Mouse (Mus musculus) hindbrain, embryonic 10.5 days (tissue): Measurements from ENCODE around the gene Sertad4. TPM values are rescaled to one million over a fixed set of nuclear protein-coding genes. Genes with fewer than 3 reads are reported as not detected.

ENCODE experiments used
- DNase-seq: peaks from one replicate; pipeline ENCODE4 v3.0.0-alpha.2; 2017; ENCODE audit warnings: low spot score
- H3K27ac ChIP-seq: fragments of 300-500 bp; sonication (generic); 2 replicates; pipeline ENCODE4 v1.5.1; 2016; ENCODE audit warnings: mild to moderate bottlenecking, moderate library complexity
- H3K27me3 ChIP-seq: fragments of 300-500 bp; sonication (generic); 2 replicates; pipeline ENCODE4 v1.6.1; 2016; ENCODE audit warnings: mild to moderate bottlenecking; ENCODE audit not compliant: poor library complexity, insufficient read depth, severe bottlenecking
- H3K36me3 ChIP-seq: fragments of 300-500 bp; sonication (generic); 2 replicates; pipeline ENCODE4 v1.6.1; 2016; ENCODE audit warnings: mild to moderate bottlenecking, moderate library complexity
- H3K4me1 ChIP-seq: fragments of 300-500 bp; sonication (generic); replicated peaks from 2 replicates; pipeline ENCODE4 v1.6.1; 2016; ENCODE audit warnings: mild to moderate bottlenecking
- H3K4me3 ChIP-seq: fragments of 300-500 bp; sonication (generic); 2 replicates; pipeline ENCODE4 v1.5.1; 2016; ENCODE audit warnings: mild to moderate bottlenecking, moderate library complexity
- H3K9me3 ChIP-seq: fragments of 300-500 bp; sonication (generic); 2 replicates; pipeline ENCODE4 v1.6.1; 2016; ENCODE audit warnings: mild to moderate bottlenecking, moderate library complexity
- WGBS: fragments of 180-500 bp; shearing (Covaris S2); methylation state at CpG from one replicate; pipeline ENCODE4 v1.1.7; 2016; 5-methylcytosine and 5-hydroxymethylcytosine counted together
- polyA plus RNA-seq: library from polyadenylated mRNA; unstranded; fragments of >200 nt; fragmentation: Nextera tagmentation; extraction: Ambion mirVana; gene quantifications from 2 replicates; pipeline ENCODE4 v1.2.1, GENCODE M21; 2016

The Sertad4 gene
- polyA plus RNA-seq, 1 experiment from 2014 or later: 15.5 TPM

- Histone ChIP-seq H3K9me3 (0 out of 2 replicates have a peak, but pooled peaks cover 3% of the 10 kb centered on the region), H3K27ac (no peak overlapping the region), H3K27me3 (peaks cover 87% of the 10 kb centered on the region), H3K4me3 (no peak overlapping the region), H3K4me1 (peaks cover 51% of the 10 kb centered on the region), H3K36me3 (peaks cover 27% of the 10 kb centered on the region)
- 18% methylated on average over 3 of the region's 3 CpGs for WGBS
- peak; percentile 81 for DNase-seq
Measured at GRCm38 (mm10) chr1:192847254-192847653, 8.3 kb downstream of the Sertad4 start.

GRCm38 (mm10) chr1:192841094-192841813 is 14.3 kb downstream of the Sertad4 start:
- H3K36me3 ChIP-seq: no peaks in the 10 kb centered on the region
- peaks cover 86% of the 10 kb centered on the region for H3K27me3 ChIP-seq
- no peak for DNase-seq
- H3K4me1 ChIP-seq: peaks cover 15% of the 10 kb centered on the region
- H3K9me3 ChIP-seq: no peaks in the 10 kb centered on the region
- no peak overlapping the region for H3K4me3 ChIP-seq
- WGBS: 86% methylated on average over 9 of the region's 9 CpGs
- H3K27ac ChIP-seq: no peak overlapping the region

GRCm38 (mm10) chr1:192840655-192841054 is 14.9 kb downstream of the Sertad4 start:
- WGBS: 83% methylated on average over 2 of the region's 2 CpGs
- H3K4me1 ChIP-seq: peaks cover 15% of the 10 kb centered on the region
- no peak overlapping the region for H3K27ac ChIP-seq
- no peaks in the 10 kb centered on the region for H3K36me3 ChIP-seq
- H3K4me3 ChIP-seq: no peak overlapping the region
- DNase-seq: no peak
- H3K27me3 ChIP-seq: peaks cover 86% of the 10 kb centered on the region
- H3K9me3 ChIP-seq: no peaks in the 10 kb centered on the region

GRCm38 (mm10) chr1:192835211-192835681 is 20.3 kb downstream of the Sertad4 start:
- Histone ChIP-seq H3K4me1 (peaks cover 52% of the 10 kb centered on the region), H3K9me3 (no peaks in the 10 kb centered on the region), H3K27me3 (peaks cover 97% of the 10 kb centered on the region), H3K27ac (peak overlapping the region; percentile 92), H3K4me3 (peak overlapping the region; percentile 58), H3K36me3 (no peaks in the 10 kb centered on the region)
- DNase-seq: peak; percentile 73
- WGBS: 1% methylated on average over 18 of the region's 18 CpGs

GRCm38 (mm10) chr1:192834361-192835210 is 21.0 kb downstream of the Sertad4 start:
- Histone ChIP-seq H3K27me3 (peaks cover 94% of the 10 kb centered on the region), H3K4me3 (peak overlapping the region; percentile 58), H3K27ac (peak overlapping the region; percentile 92), H3K4me1 (peaks cover 59% of the 10 kb centered on the region), H3K36me3 (no peaks in the 10 kb centered on the region), H3K9me3 (no peaks in the 10 kb centered on the region)
- under 1% methylated on average over 63 of the region's 63 CpGs for WGBS
- peak; percentile 88 for DNase-seq

- H3K36me3 ChIP-seq: no peaks in the 10 kb centered on the region
- peak overlapping the region; percentile 92 for H3K27ac ChIP-seq
- no peaks in the 10 kb centered on the region for H3K9me3 ChIP-seq
- DNase-seq: peak; percentile 53
- H3K4me1 ChIP-seq: peaks cover 69% of the 10 kb centered on the region
- WGBS: 4% methylated on average over 26 of the region's 26 CpGs
- peaks cover 96% of the 10 kb centered on the region for H3K27me3 ChIP-seq
- peak overlapping the region; percentile 26 for H3K4me3 ChIP-seq
Measured at GRCm38 (mm10) chr1:192833586-192833985, 22.0 kb downstream of the Sertad4 start.

GRCm38 (mm10) chr1:192833097-192833496 is 22.5 kb downstream of the Sertad4 start:
- DNase-seq: no peak
- Histone ChIP-seq H3K27ac (peak overlapping the region; percentile 92; the same call in 1 of the 2 replicates), H3K4me1 (peaks cover 71% of the 10 kb centered on the region), H3K36me3 (no peaks in the 10 kb centered on the region), H3K4me3 (no peak overlapping the region), H3K27me3 (peaks cover 96% of the 10 kb centered on the region), H3K9me3 (no peaks in the 10 kb centered on the region)
- WGBS: 29% methylated on average over 4 of the region's 4 CpGs

GRCm38 (mm10) chr1:192832338-192832737 is 23.2 kb downstream of the Sertad4 start:
- peaks cover 91% of the 10 kb centered on the region for H3K27me3 ChIP-seq
- no peak for DNase-seq
- peaks cover 71% of the 10 kb centered on the region for H3K4me1 ChIP-seq
- no peak overlapping the region for H3K4me3 ChIP-seq
- 60% methylated on average over 2 of the region's 2 CpGs for WGBS
- no peaks in the 10 kb centered on the region for H3K36me3 ChIP-seq
- no peak overlapping the region for H3K27ac ChIP-seq
- H3K9me3 ChIP-seq: no peaks in the 10 kb centered on the region

- peaks cover 88% of the 10 kb centered on the region for H3K27me3 ChIP-seq
- WGBS: 6% methylated on average over 6 of the region's 6 CpGs
- peaks cover 71% of the 10 kb centered on the region for H3K4me1 ChIP-seq
Measured at GRCm38 (mm10) chr1:192830444-192830843, 25.1 kb downstream of the Sertad4 start.

GRCm38 (mm10) chr1:192828928-192829327 is 26.6 kb downstream of the Sertad4 start:
- Histone ChIP-seq H3K9me3 (no peaks in the 10 kb centered on the region), H3K27ac (peak overlapping the region; percentile 46; the same call in 1 of the 2 replicates), H3K36me3 (no peaks in the 10 kb centered on the region), H3K4me1 (peaks cover 61% of the 10 kb centered on the region), H3K27me3 (peaks cover 73% of the 10 kb centered on the region), H3K4me3 (no peak overlapping the region)
- WGBS: 42% methylated on average over 7 of the region's 7 CpGs
- DNase-seq: no peak

More at GRCm38 (mm10) chr1:192830444-192830843, 25.1 kb downstream of the Sertad4 start:
- Histone ChIP-seq H3K36me3 (no peaks in the 10 kb centered on the region), H3K4me3 (no peak overlapping the region), H3K27ac (peak overlapping the region; percentile 67), H3K9me3 (no peaks in the 10 kb centered on the region)
- peak; percentile 44 for DNase-seq

- H3K9me3 ChIP-seq: no peaks in the 10 kb centered on the region
- peaks cover 63% of the 10 kb centered on the region for H3K27me3 ChIP-seq
- H3K4me3 ChIP-seq: no peak overlapping the region
- H3K36me3 ChIP-seq: no peaks in the 10 kb centered on the region
- peaks cover 62% of the 10 kb centered on the region for H3K4me1 ChIP-seq
- no peak for DNase-seq
- H3K27ac ChIP-seq: no peak overlapping the region
Measured at GRCm38 (mm10) chr1:192827955-192828354, 27.6 kb downstream of the Sertad4 start.

- Histone ChIP-seq H3K4me1 (peaks cover 55% of the 10 kb centered on the region), H3K27me3 (peaks cover 41% of the 10 kb centered on the region), H3K4me3 (no peak overlapping the region), H3K27ac (no peak overlapping the region), H3K36me3 (no peaks in the 10 kb centered on the region), H3K9me3 (no peaks in the 10 kb centered on the region)
- WGBS: 31% methylated on average over 9 of the region's 9 CpGs
- no peak for DNase-seq
Measured at GRCm38 (mm10) chr1:192825746-192826145, 29.8 kb downstream of the Sertad4 start.
